Mouse (Mus musculus) embryo, embryonic 10.5 days (tissue): ENCODE measurements at regions not wholly inside any gene's neighbourhood (a gene's known extent, or its start where the extent isn't known, plus 50 kb on each side); places are given as distances from the start of the nearest gene placed in this dataset.

Experiments used
- DNase-seq: peaks from one replicate; pipeline ENCODE4 v3.0.0-alpha.2; 2015; ENCODE audit warnings: low spot score

GRCm38 (mm10) chr15:24161974-24162373 lies 1251.6 kb downstream of the Basp1 start:
- no peak for DNase-seq

GRCm38 (mm10) chr15:24157700-24158350 lies 1255.7 kb downstream of the Basp1 start:
- peak; percentile 5 for DNase-seq

- no peak for DNase-seq
Observed at GRCm38 (mm10) chr15:24154291-24154690, 1259.3 kb downstream of the Basp1 start.

GRCm38 (mm10) chr15:24124241-24124640 lies 1289.3 kb downstream of the Basp1 start:
- no peak for DNase-seq

GRCm38 (mm10) chr15:24086267-24086666 lies 1327.3 kb downstream of the Basp1 start:
- no peak for DNase-seq

GRCm38 (mm10) chr15:24053197-24053596 lies 1360.4 kb downstream of the Basp1 start:
- DNase-seq, result no peak

- no peak for DNase-seq
Observed at GRCm38 (mm10) chr15:24040847-24041246, 1372.7 kb downstream of the Basp1 start.

GRCm38 (mm10) chr15:24039174-24039573 lies 1374.4 kb downstream of the Basp1 start:
- no peak for DNase-seq

GRCm38 (mm10) chr15:24022137-24022536 lies 1391.4 kb downstream of the Basp1 start:
- DNase-seq, result no peak

GRCm38 (mm10) chr15:24004711-24005110 lies 1408.9 kb downstream of the Basp1 start:
- DNase-seq, result no peak

GRCm38 (mm10) chr15:23979506-23979905 lies 1430.7 kb downstream of the Cdh18 start:
- no peak for DNase-seq
